Mouse (Mus musculus) ES-Bruce4 (cell line): ENCODE data around the gene Siva1.

Source experiments
- CTCF ChIP-seq: IDR thresholded peaks from one replicate; pipeline ENCODE4 v1.8.1; 2011; ENCODE audit warnings: low read depth, low read length
- EP300 ChIP-seq: IDR thresholded peaks from 2 replicates; pipeline ENCODE4 v1.6.1; 2011; ENCODE audit warnings: low read depth, low read length; ENCODE audit not compliant: insufficient read depth
- POLR2A ChIP-seq: IDR thresholded peaks from one replicate; pipeline ENCODE4 v1.8.1; 2011; ENCODE audit warnings: low read length; ENCODE audit not compliant: insufficient read depth

- no peak for TF ChIP-seq POLR2A
- no peak for TF ChIP-seq CTCF
- TF ChIP-seq EP300, result no peak
These were observed 52.4 kb downstream of the Siva1 start for GRCm38 (mm10) chr12:112696806-112697425.
